Mouse (Mus musculus) midbrain, postnatal 0 days (tissue): ENCODE measurements around the gene Pxmp4. TPM values are rescaled to one million over a fixed set of nuclear protein-coding genes. Genes with fewer than 3 reads are reported as not detected.

Experiments used
- ATAC-seq: fragments of 200-750 bp; cut with Nextera tagmentation; 2 replicates; pipeline ENCODE4 v1.8.0; 2017; ENCODE audit warnings: moderate number of reproducible peaks, mild to moderate bottlenecking, moderate TSS enrichment, moderate library complexity; ENCODE audit not compliant: low FRiP score
- DNase-seq: peaks from one replicate; pipeline ENCODE4 v3.0.0-alpha.2; 2015; ENCODE audit warnings: low spot score
- H3K27ac ChIP-seq: fragments of 300-500 bp; sonication (generic); 2 replicates; pipeline ENCODE4 v1.5.1; 2014; ENCODE audit warnings: low read depth, mild to moderate bottlenecking, low read length, mixed read lengths
- H3K27me3 ChIP-seq: fragments of 300-500 bp; sonication (generic); 2 replicates; pipeline ENCODE4 v1.6.1; 2014; ENCODE audit warnings: low read length, control low read depth, mixed read lengths; ENCODE audit not compliant: insufficient read depth
- H3K36me3 ChIP-seq: fragments of 300-500 bp; sonication (generic); 2 replicates; pipeline ENCODE4 v1.6.1; 2014; ENCODE audit warnings: low read length, control low read depth, mixed read lengths; ENCODE audit not compliant: insufficient read depth
- H3K4me1 ChIP-seq: fragments of 300-500 bp; sonication (generic); 2 replicates; pipeline ENCODE4 v1.6.1; 2014; ENCODE audit warnings: mild to moderate bottlenecking, control low read depth, antibody characterized with exemption, low read length, mixed read lengths; ENCODE audit not compliant: insufficient read depth
- H3K4me2 ChIP-seq: fragments of 300-500 bp; sonication (generic); 2 replicates; pipeline ENCODE4 v1.6.1; 2014; ENCODE audit warnings: low read depth, mild to moderate bottlenecking, low read length, mixed read lengths; ENCODE audit not compliant: poor library complexity, severe bottlenecking
- H3K4me3 ChIP-seq: fragments of 300-500 bp; sonication (generic); 2 replicates; pipeline ENCODE4 v1.5.1; 2014; ENCODE audit warnings: low read depth, mild to moderate bottlenecking, low read length, moderate library complexity
- H3K9ac ChIP-seq: fragments of 300-500 bp; sonication (generic); replicated peaks from 2 replicates; pipeline ENCODE4 v1.6.1; 2014; ENCODE audit warnings: mild to moderate bottlenecking, low read length, moderate library complexity, mixed read lengths; ENCODE audit not compliant: poor library complexity, severe bottlenecking
- H3K9me3 ChIP-seq: fragments of 300-500 bp; sonication (generic); 2 replicates; pipeline ENCODE4 v1.6.1; 2016; ENCODE audit warnings: low read length, control low read depth
- CTCF ChIP-seq: IDR thresholded peaks from 2 replicates; pipeline ENCODE4 v1.5.1; 2016; ENCODE audit warnings: antibody characterized with exemption, mild to moderate bottlenecking
- WGBS: fragments of 180-500 bp; shearing (Covaris S2); extraction: QIAGEN DNeasy Blood & Tissue Kit; methylation state at CpG from one replicate; pipeline ENCODE4 v1.1.7; 2014; 5-methylcytosine and 5-hydroxymethylcytosine counted together
- polyA plus RNA-seq: library from polyadenylated mRNA; unstranded; fragments of >200 nt; fragmentation: Nextera tagmentation; extraction: Ambion mirVana; gene quantifications from 2 replicates; pipeline ENCODE4 v1.2.1, GENCODE M21; 2015
- total RNA-seq: library from RNA; depleted of rRNA; stranded (reverse); fragments of >200 nt; gene quantifications from 2 replicates; pipeline ENCODE4 v1.2.3, GENCODE M21; 2014; rRNA removed

The Pxmp4 gene
- total RNA-seq (16.1 and 21.6 TPM in 2 replicates), polyA plus RNA-seq (17.8 and 21.1 TPM in 2 replicates)

DNA sequence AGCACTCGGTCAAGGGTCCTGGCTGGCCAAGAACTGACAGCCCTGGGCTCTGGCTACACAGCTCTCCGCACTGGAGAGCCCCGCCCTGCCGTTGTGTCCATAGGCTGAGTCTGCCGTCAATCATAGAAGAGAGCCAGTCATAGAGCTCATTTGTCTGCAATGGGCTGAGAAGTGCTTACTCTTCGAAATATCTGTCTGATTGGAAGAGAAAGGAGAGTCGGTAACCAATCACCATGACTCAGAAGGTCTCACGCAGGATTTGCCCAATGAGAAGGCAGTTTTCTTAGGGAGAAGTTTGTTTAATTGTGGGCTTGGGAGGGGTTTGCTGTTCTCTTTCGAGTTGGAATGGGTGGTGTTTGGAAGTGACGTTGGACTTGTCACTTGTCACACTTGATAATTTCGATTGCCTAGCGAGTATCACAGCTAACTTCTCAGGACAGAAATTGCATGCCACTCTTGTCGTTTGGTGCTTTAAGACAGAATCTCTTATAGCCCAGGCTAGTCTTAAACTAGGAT, at the start of gene Pxmp4:
TSS of gene Pxmp4 (minus strand) at position 71 of the 516 bp plus-strand sequence.
- peak within 1 kb of the TSS; percentile 76 for H3K4me3 ChIP-seq
- peak within 1 kb of the TSS; percentile 55; the same call in 1 of the 2 replicates for H3K27ac ChIP-seq
- DNase-seq, result peak; percentile 98
- no peaks in the 10 kb centered on the region for H3K36me3 ChIP-seq
- peaks cover 8% of the 10 kb centered on the region; the same call in 1 of the 2 replicates for H3K4me1 ChIP-seq
- no peaks in the 10 kb centered on the region for H3K9me3 ChIP-seq
- no peaks in the 10 kb centered on the region for H3K27me3 ChIP-seq
- ATAC-seq, result peak; percentile 100
- H3K9ac ChIP-seq, result peak within 1 kb of the TSS; percentile 77
- H3K4me2 ChIP-seq, result peak within 1 kb of the TSS; percentile 81
- TF ChIP-seq CTCF, result no peak
- 0% methylated on average over 13 of the region's 13 CpGs for WGBS

GRCm38 (mm10) chr2:154651363-154651762, 47.9 kb upstream of the Pxmp4 start, which contains the start of gene Chmp4b:
TSS of gene Chmp4b (plus strand) at chr2:154651705.
- Histone ChIP-seq H3K4me1 (no peaks in the 10 kb centered on the region), H3K4me3 (no peak within 1 kb of the TSS), H3K36me3 (no peaks in the 10 kb centered on the region), H3K9ac (no peak within 1 kb of the TSS), H3K4me2 (no peak within 1 kb of the TSS), H3K27ac (no peak within 1 kb of the TSS), H3K27me3 (no peaks in the 10 kb centered on the region), H3K9me3 (no peaks in the 10 kb centered on the region)
- 66% methylated on average over 8 of the region's 8 CpGs for WGBS
- ATAC-seq (no peak), DNase-seq (no peak)
- no peak for TF ChIP-seq CTCF

DNA sequence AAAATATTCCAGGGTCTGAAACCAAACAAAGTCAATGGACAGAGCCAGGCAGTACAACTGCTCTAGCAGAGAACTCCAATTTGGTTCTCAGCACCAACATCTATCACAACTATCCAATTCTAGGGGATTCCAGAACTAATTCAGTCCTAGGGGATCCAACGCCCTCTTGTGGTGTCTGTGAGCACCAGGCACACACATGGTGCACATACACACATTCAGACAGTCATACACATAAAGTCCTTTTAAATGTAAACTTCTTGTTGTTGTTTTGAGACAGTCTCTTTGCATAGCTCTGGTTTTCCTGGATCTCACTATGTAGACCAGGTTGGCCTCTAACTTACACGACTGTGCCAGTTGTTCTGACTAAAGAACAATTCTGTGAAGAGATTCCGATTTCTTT, 46.9 kb upstream of the Pxmp4 start:
- 80% methylated on average over 3 of the region's 3 CpGs for WGBS
- Histone ChIP-seq H3K9ac (no peak overlapping the region), H3K27me3 (no peaks in the 10 kb centered on the region), H3K9me3 (no peaks in the 10 kb centered on the region), H3K4me1 (no peaks in the 10 kb centered on the region), H3K4me2 (no peak overlapping the region), H3K4me3 (no peak overlapping the region), H3K27ac (no peak overlapping the region), H3K36me3 (peaks cover 7% of the 10 kb centered on the region)
- DNase-seq, result no peak
- ATAC-seq, result no peak
- peak; percentile 22; the same call in 1 of the 2 replicates for TF ChIP-seq CTCF

GRCm38 (mm10) chr2:154648086-154648485, 44.6 kb upstream of the Pxmp4 start:
- Histone ChIP-seq H3K4me3 (no peak overlapping the region), H3K9ac (no peak overlapping the region), H3K27ac (no peak overlapping the region), H3K4me2 (no peak overlapping the region), H3K9me3 (no peaks in the 10 kb centered on the region), H3K27me3 (no peaks in the 10 kb centered on the region), H3K4me1 (no peaks in the 10 kb centered on the region), H3K36me3 (peaks cover 14% of the 10 kb centered on the region)
- WGBS, result 8% methylated on average over 3 of the region's 3 CpGs
- DNase-seq (peak; percentile 48), ATAC-seq (no peak)
- peak; percentile 67 for TF ChIP-seq CTCF

DNA sequence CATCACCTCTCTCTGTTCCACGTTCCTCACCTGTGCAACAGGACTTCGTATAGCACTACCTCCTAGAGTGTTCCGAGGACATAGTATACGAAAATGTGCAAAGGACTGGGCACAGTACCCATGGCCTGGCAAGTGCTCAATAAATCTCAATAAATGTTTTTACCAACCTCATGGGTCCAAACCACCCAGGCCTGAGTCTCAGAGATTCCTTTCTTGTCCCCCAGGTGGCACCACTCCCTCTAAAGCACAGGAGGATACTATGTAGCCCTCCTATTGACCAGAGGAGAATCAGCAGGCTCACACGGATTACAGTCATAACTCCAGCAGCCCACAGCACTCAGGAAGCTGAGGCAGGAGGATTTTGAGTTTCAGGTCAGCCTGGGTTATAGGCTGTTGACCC, 43.1 kb upstream of the Pxmp4 start:
- Histone ChIP-seq H3K4me3 (no peak overlapping the region), H3K36me3 (peaks cover 17% of the 10 kb centered on the region), H3K9me3 (no peaks in the 10 kb centered on the region), H3K27ac (no peak overlapping the region), H3K27me3 (no peaks in the 10 kb centered on the region), H3K4me2 (no peak overlapping the region), H3K9ac (no peak overlapping the region), H3K4me1 (no peaks in the 10 kb centered on the region)
- DNase-seq (peak; percentile 36), ATAC-seq (no peak)
- TF ChIP-seq CTCF, result peak; percentile 69
- 83% methylated on average over 5 of the region's 5 CpGs for WGBS

DNA sequence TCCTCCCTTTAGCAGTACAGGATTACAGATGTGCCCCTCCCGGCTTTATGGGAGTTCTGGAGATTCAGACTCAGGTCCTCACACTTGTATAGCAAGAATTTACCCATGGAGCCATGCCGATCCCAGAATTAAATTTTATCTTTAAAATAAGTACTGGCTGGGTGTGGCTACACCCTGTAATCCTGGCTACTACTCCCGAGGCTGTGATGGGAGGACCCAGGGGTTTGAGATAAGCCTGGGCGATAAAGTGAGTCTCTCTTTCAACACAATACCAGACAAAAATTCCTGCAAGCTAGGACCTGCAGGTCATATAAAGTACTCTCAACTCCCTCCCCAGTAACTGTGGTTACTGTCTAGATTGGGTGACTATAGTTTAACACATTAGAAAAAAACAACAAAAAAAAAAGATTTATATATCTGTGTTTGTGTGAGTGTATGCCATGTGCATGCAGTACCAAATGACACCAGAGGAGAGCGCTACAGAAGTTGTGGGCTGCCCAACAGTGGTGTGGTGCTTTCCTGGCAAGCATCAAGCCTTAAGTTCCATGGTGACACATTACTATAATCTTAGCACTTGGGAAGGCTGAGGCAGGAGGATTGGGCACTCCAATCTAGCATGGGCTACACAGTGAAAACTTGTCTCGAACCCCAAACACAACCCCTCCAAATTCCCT, 39.3 kb upstream of the Pxmp4 start:
- H3K27ac ChIP-seq, result no peak overlapping the region
- ATAC-seq (no peak), DNase-seq (no peak)
- no peak overlapping the region for H3K4me3 ChIP-seq
- peaks cover 33% of the 10 kb centered on the region for H3K36me3 ChIP-seq
- no peaks in the 10 kb centered on the region for H3K27me3 ChIP-seq
- WGBS, result 89% methylated on average over 6 of the region's 6 CpGs
- H3K9me3 ChIP-seq, result no peaks in the 10 kb centered on the region
- no peak overlapping the region for H3K4me2 ChIP-seq
- H3K9ac ChIP-seq, result no peak overlapping the region
- TF ChIP-seq CTCF, result no peak; the same call in 1 of the 2 replicates
- no peaks in the 10 kb centered on the region for H3K4me1 ChIP-seq
